Mouse (Mus musculus) myocyte (in vitro differentiated cells): Measurements from ENCODE around the gene Nhlh2. TPM values are rescaled to one million over a fixed set of nuclear protein-coding genes. Genes with fewer than 3 reads are reported as not detected.

Experiments
- H3K27me3 ChIP-seq: one replicate; pipeline ENCODE4 v1.6.1; 2011; ENCODE audit not compliant: control insufficient read depth, insufficient read depth, insufficient read length
- H3K36me3 ChIP-seq: one replicate; pipeline ENCODE4 v1.6.1; 2011; ENCODE audit not compliant: control insufficient read depth, insufficient read depth
- H3K4me2 ChIP-seq: one replicate; pipeline ENCODE4 v1.6.1; 2011; ENCODE audit warnings: low read depth, control low read depth
- H3K4me3 ChIP-seq: one replicate; pipeline ENCODE4 v1.5.1; 2011; ENCODE audit warnings: mild to moderate bottlenecking, control low read depth, moderate library complexity
- H3K79me2 ChIP-seq: one replicate; pipeline ENCODE4 v1.6.1; 2011; ENCODE audit not compliant: control insufficient read depth, insufficient read depth
- H3ac ChIP-seq: one replicate; pipeline ENCODE4 v1.6.1; 2011; ENCODE audit not compliant: control insufficient read depth, insufficient read length
- CEBPB ChIP-seq: IDR thresholded peaks from 2 replicates; pipeline ENCODE4 v1.6.1; 2011; ENCODE audit warnings: mild to moderate bottlenecking, moderate library complexity; ENCODE audit not compliant: poor library complexity, insufficient read depth, severe bottlenecking
- E2F4 ChIP-seq: IDR thresholded peaks from one replicate; pipeline ENCODE4 v1.6.1; 2011; ENCODE audit warnings: mild to moderate bottlenecking, control low read depth, moderate library complexity; ENCODE audit not compliant: insufficient read depth
- MAX ChIP-seq: IDR thresholded peaks from one replicate; pipeline ENCODE4 v1.6.1; 2011; ENCODE audit warnings: low read depth, mild to moderate bottlenecking, control low read depth
- MYOD1 ChIP-seq, 3 experiments: IDR thresholded peaks; one replicate each; pipeline ENCODE4 v1.6.1; 2011; ENCODE audit warnings: control low read depth in 2 of 3, low read depth in 2 of 3, mild to moderate bottlenecking in 2 of 3, moderate library complexity in 1 of 3; ENCODE audit not compliant: insufficient read length in 2 of 3, control insufficient read depth in 1 of 3
- MYOG ChIP-seq, 3 experiments: IDR thresholded peaks; one replicate each; pipeline ENCODE4 v1.6.1; 2011; ENCODE audit warnings: control low read depth in 2 of 3, low read depth in 2 of 3, mild to moderate bottlenecking in 2 of 3; ENCODE audit not compliant: insufficient read length in 2 of 3, control insufficient read depth in 1 of 3, insufficient read depth in 1 of 3
- POLR2A ChIP-seq: IDR thresholded peaks from one replicate; pipeline ENCODE4 v1.6.1; 2011; ENCODE audit warnings: low read depth, mild to moderate bottlenecking, control low read depth, moderate library complexity; ENCODE audit not compliant: insufficient read length
- POLR2AphosphoS2 ChIP-seq: IDR thresholded peaks from one replicate; pipeline ENCODE4 v1.6.1; 2011; ENCODE audit warnings: low read depth, control low read depth; ENCODE audit not compliant: insufficient read length
- REST ChIP-seq: IDR thresholded peaks from one replicate; pipeline ENCODE4 v1.6.1; 2011; ENCODE audit warnings: mild to moderate bottlenecking, control low read depth, moderate library complexity; ENCODE audit not compliant: insufficient read depth, insufficient read length
- SRF ChIP-seq: IDR thresholded peaks from one replicate; pipeline ENCODE4 v1.6.1; 2011; ENCODE audit warnings: low read depth; ENCODE audit not compliant: control insufficient read depth, insufficient read length
- TCF12 ChIP-seq: IDR thresholded peaks from one replicate; pipeline ENCODE4 v1.6.1; 2011; ENCODE audit warnings: mild to moderate bottlenecking, control low read depth; ENCODE audit not compliant: poor library complexity, insufficient read depth, severe bottlenecking
- TCF3 ChIP-seq: IDR thresholded peaks from one replicate; pipeline ENCODE4 v1.6.1; 2011; ENCODE audit warnings: low read depth, control low read depth; ENCODE audit not compliant: insufficient read length
- USF1 ChIP-seq: IDR thresholded peaks from one replicate; pipeline ENCODE4 v1.6.1; 2011; ENCODE audit warnings: low read depth, mild to moderate bottlenecking, control low read depth, moderate library complexity
- polyA plus RNA-seq: library from polyadenylated mRNA; unstranded; fragments of >200 nt; fragmentation: generic; extraction: Trizol; gene quantifications from one replicate; pipeline ENCODE4 v1.2.1, GENCODE M21; 2012; ENCODE audit warnings: missing spikeins

The Nhlh2 gene
- polyA plus RNA-seq, 1 experiment: 0.05 TPM

DNA sequence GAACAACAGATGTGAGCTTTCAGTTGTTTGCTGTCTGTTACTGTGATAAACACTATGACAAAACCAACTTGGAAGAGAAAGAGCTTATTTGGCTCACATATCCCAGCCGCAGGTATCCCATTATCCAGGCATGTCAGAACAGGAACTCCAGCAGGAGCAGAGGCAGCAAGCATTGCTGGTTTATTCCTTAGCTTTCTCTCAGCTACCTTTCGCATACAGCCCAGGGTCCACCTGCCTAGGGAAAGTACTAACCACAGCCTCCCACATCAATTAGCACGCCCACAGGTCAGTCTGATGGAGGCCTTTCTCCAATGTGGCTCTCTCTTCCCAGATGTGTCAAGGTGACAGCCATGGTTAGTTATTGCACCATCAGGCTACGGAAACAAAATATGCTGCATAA lies 31.8 kb downstream of the Nhlh2 start:
- Histone ChIP-seq H3K4me2 (no peak overlapping the region), H3K79me2 (no peaks in the 10 kb centered on the region), H3K4me3 (no peak overlapping the region), H3ac (no peak overlapping the region), H3K27me3 (no peaks in the 10 kb centered on the region), H3K36me3 (no peaks in the 10 kb centered on the region)
- TF ChIP-seq TCF12: no peak
- TF ChIP-seq POLR2A: no peak
- TF ChIP-seq CEBPB: no peak
- TF ChIP-seq SRF: no peak
- TF ChIP-seq POLR2AphosphoS2: no peak
- no peak for TF ChIP-seq USF1
- TF ChIP-seq MAX: no peak
- TF ChIP-seq MYOG (IDR thresholded peaks at IDR 0.05; ENCODE audit: control insufficient read depth in 1 of 3, insufficient read depth in 1 of 3, insufficient read length in 2 of 3, low read depth in 2 of 3): no peak
- no peak for TF ChIP-seq MYOD1 (IDR thresholded peaks at IDR 0.05; ENCODE audit: control insufficient read depth in 1 of 3, insufficient read length in 2 of 3, low read depth in 2 of 3)
- no peak for TF ChIP-seq REST
- TF ChIP-seq TCF3: no peak
- TF ChIP-seq E2F4: no peak

DNA sequence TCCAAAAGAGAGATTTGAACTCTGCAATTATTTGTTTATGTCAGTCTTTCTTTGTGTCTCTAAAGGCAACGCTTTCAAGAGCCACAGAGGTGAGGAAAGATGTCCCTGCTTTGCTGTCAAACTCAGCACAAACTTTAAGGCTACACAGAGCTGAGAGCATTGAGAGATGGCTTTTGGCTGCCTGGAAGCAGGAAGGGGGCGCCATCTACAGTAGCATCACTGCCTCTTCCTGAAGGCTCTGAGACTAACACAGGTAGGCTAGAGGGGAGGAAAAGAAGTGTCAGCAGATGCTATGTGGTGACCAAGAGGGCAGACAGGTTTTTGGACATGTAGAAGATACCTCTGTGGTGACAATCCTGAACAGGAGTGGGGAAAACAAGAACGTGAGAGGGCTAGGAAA lies 35.2 kb downstream of the Nhlh2 start:
- TF ChIP-seq SRF (no peak), CEBPB (no peak), REST (no peak), TCF12 (no peak), POLR2AphosphoS2 (no peak), TCF3 (no peak), E2F4 (no peak)
- Histone ChIP-seq H3K36me3 (no peaks in the 10 kb centered on the region), H3K27me3 (no peaks in the 10 kb centered on the region), H3ac (no peak overlapping the region), H3K79me2 (no peaks in the 10 kb centered on the region), H3K4me3 (no peak overlapping the region), H3K4me2 (no peak overlapping the region)

DNA sequence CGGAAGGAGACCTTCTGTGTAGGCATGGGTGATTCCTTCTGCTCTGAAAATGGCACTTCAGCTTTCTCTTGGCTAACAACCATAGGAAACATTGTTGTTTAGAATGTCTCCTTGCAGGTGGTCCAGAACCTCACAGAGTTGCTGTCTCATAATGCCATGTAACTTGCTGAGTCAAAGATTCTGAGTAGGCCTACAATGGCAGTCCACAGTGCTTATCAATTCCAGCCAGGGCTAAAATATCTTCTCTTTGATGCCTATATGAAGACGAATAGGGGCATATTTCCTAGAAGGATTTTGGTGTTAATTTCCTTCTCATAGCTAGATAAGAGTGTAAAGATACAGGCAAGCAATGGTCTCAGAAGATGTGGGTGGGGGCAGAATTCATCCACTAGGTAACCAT lies 37.7 kb downstream of the Nhlh2 start:
- Histone ChIP-seq H3K4me2 (no peak overlapping the region), H3K79me2 (no peaks in the 10 kb centered on the region), H3K4me3 (no peak overlapping the region), H3K36me3 (no peaks in the 10 kb centered on the region), H3K27me3 (no peaks in the 10 kb centered on the region), H3ac (no peak overlapping the region)
- no peak for TF ChIP-seq MAX
- TF ChIP-seq MYOG (IDR thresholded peaks at IDR 0.05; ENCODE audit: control insufficient read depth in 1 of 3, insufficient read depth in 1 of 3, insufficient read length in 2 of 3, low read depth in 2 of 3): no peak
- TF ChIP-seq TCF3: no peak
- TF ChIP-seq REST: no peak
- TF ChIP-seq CEBPB: no peak
- no peak for TF ChIP-seq TCF12
- TF ChIP-seq SRF: no peak

DNA sequence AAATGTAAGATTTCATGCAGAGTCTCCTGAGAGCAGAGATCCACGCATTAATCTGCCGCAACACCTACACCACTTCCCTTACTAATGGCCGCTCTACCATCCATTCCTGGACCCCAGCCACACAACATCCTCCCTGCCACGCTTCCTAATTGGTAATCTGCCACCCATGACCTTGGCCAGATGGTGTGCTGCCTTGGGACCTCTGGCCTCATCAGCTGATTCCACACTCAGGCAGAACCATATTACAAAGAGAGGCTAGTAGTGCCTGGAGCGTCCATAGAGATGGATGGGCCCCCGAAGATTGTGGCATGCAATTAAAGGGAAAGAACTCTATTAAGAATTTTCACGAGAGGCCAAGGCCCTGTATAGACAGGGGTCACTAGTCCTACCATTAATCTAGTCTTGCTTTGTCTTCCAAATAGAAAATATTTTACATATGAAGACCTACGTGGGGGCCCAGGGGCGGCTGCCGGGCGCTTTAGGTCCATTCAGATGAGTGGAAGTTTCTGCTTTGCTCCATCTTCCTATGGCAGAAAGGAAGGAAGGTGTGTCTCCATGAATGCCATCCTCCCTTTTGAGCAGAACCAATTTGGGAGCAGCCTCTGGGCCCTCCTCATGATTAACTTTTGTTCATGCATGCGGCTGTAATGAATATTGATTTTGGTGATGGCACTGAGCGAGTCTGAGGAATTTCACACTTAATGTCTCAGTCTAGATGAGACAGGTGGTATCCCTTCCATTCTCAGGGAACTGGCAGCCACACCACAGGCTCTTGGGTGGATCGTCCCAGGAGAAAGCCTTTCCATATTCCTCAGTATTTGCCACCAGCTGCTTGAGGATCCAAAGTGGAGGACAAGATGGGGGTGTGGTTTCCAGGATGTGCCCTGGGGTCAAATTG lies 39.6 kb downstream of the Nhlh2 start:
- Histone ChIP-seq H3K36me3 (no peaks in the 10 kb centered on the region), H3K4me2 (no peak overlapping the region), H3K4me3 (no peak overlapping the region), H3K79me2 (no peaks in the 10 kb centered on the region), H3ac (no peak overlapping the region), H3K27me3 (no peaks in the 10 kb centered on the region)
- TF ChIP-seq E2F4: no peak
- TF ChIP-seq MYOG (IDR thresholded peaks at IDR 0.05; ENCODE audit: control insufficient read depth in 1 of 3, insufficient read depth in 1 of 3, insufficient read length in 2 of 3, low read depth in 2 of 3): no peak
- no peak for TF ChIP-seq TCF12
- no peak for TF ChIP-seq MAX
- TF ChIP-seq MYOD1 (IDR thresholded peaks at IDR 0.05; ENCODE audit: control insufficient read depth in 1 of 3, insufficient read length in 2 of 3, low read depth in 2 of 3): no peak
- TF ChIP-seq USF1: no peak
- no peak for TF ChIP-seq CEBPB
- no peak for TF ChIP-seq POLR2A
- no peak for TF ChIP-seq POLR2AphosphoS2
- no peak for TF ChIP-seq TCF3
- no peak for TF ChIP-seq REST
- no peak for TF ChIP-seq SRF

DNA sequence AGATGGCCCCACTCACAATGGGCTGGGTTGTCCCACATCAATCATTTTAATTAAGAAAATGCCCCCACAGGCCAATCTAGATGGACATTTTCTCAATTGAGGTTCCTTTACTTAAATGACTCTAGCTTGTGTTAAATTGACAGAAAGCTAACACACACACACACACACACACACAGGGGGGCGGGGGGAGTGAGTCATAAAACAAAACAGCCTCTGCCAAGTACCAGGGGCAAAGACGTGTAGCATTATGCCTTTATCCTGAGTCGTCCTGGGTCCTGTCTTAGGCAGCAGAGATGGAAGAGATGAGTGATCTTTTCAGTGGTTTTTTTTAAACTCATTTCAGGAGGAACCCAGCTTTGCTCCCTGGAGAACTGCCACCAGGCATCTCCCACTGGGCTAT lies 42.2 kb downstream of the Nhlh2 start:
- no peaks in the 10 kb centered on the region for H3K27me3 ChIP-seq
- no peaks in the 10 kb centered on the region for H3K36me3 ChIP-seq
- no peak overlapping the region for H3K4me3 ChIP-seq
- TF ChIP-seq SRF (no peak), E2F4 (no peak), TCF3 (no peak), TCF12 (no peak), POLR2AphosphoS2 (no peak), MYOG (IDR thresholded peaks at IDR 0.05; ENCODE audit: control insufficient read depth in 1 of 3, insufficient read depth in 1 of 3, insufficient read length in 2 of 3, low read depth in 2 of 3) (no peak), MAX (no peak), POLR2A (no peak), CEBPB (no peak), MYOD1 (IDR thresholded peaks at IDR 0.05; ENCODE audit: control insufficient read depth in 1 of 3, insufficient read length in 2 of 3, low read depth in 2 of 3) (no peak), REST (no peak), USF1 (no peak)
- H3K79me2 ChIP-seq: no peaks in the 10 kb centered on the region
- no peak overlapping the region for H3K4me2 ChIP-seq
- no peak overlapping the region for H3ac ChIP-seq
